Mouse (Mus musculus) G1E-ER4 (cell line): ENCODE results near the gene Vmn1r201. TPM values are rescaled to one million over a fixed set of nuclear protein-coding genes. Genes with fewer than 3 reads are reported as not detected.

Experiments used
- GATA1 ChIP-seq: IDR thresholded peaks from one replicate; pipeline ENCODE4 v1.8.0; 2012; ENCODE audit warnings: low read length, inconsistent platforms
- polyA plus RNA-seq: library from polyadenylated mRNA; stranded (reverse); fragments of >175 nt; gene quantifications from 2 replicates; pipeline ENCODE4 v1.2.3, GENCODE M21; 2012

Gene Vmn1r201
- not detected in 2 replicates for polyA plus RNA-seq

- no peak for TF ChIP-seq GATA1
These were observed at the start of gene Vmn1r201 for GRCm38 (mm10) chr13:22471623-22472022. Vmn1r201 (plus strand) TSS chr13:22471923.

- TF ChIP-seq GATA1: no peak
These were observed 16.6 kb upstream of the Vmn1r201 start for GRCm38 (mm10) chr13:22455145-22455544.

- no peak for TF ChIP-seq GATA1
These were observed 30.7 kb downstream of the Vmn1r201 start for GRCm38 (mm10) chr13:22502431-22502830.

GRCm38 (mm10) chr13:22505281-22505680, 33.6 kb downstream of the Vmn1r201 start, which contains the start of gene Vmn1r202:
Vmn1r202 (minus strand) TSS chr13:22505381.
- TF ChIP-seq GATA1: no peak

- no peak for TF ChIP-seq GATA1
These were observed 46.1 kb downstream of the Vmn1r201 start, which contains the start of gene Vmn1r203 for GRCm38 (mm10) chr13:22517814-22518213. Vmn1r203 (plus strand) TSS chr13:22518114.

Other genes starting within 250 kb of the Vmn1r201 start
- gene Vmn1r193, start 248.8 kb upstream of the Vmn1r201 start, polyA plus RNA-seq: not detected in 2 replicates
- not detected in 2 replicates for gene Vmn1r194, start 227.7 kb upstream of the Vmn1r201 start, polyA plus RNA-seq
- gene Vmn1r195, start 201.4 kb upstream of the Vmn1r201 start, polyA plus RNA-seq: not detected in 2 replicates
- not detected in 2 replicates for gene Vmn1r196, start 182.0 kb upstream of the Vmn1r201 start, polyA plus RNA-seq
- gene Vmn1r197, start 147.3 kb upstream of the Vmn1r201 start, polyA plus RNA-seq: not detected in 2 replicates
- not detected in 2 replicates for gene Vmn1r198, start 121.6 kb upstream of the Vmn1r201 start, polyA plus RNA-seq
- gene Vmn1r199, start 92.1 kb upstream of the Vmn1r201 start, polyA plus RNA-seq: not detected in 2 replicates
- not detected in 2 replicates for gene Vmn1r200, start 81.5 kb upstream of the Vmn1r201 start, polyA plus RNA-seq
- not detected in 2 replicates for gene Vmn1r202, start 33.5 kb downstream of the Vmn1r201 start, polyA plus RNA-seq
- gene Vmn1r203, start 46.2 kb downstream of the Vmn1r201 start, polyA plus RNA-seq: not detected in 2 replicates
- not detected in 2 replicates for gene Vmn1r204, start 81.3 kb downstream of the Vmn1r201 start, polyA plus RNA-seq
- gene Vmn1r205, start 121.1 kb downstream of the Vmn1r201 start, polyA plus RNA-seq: not detected in 2 replicates
- not detected in 2 replicates for gene Vmn1r206, start 152.3 kb downstream of the Vmn1r201 start, polyA plus RNA-seq